Mouse (Mus musculus) kidney, adult 2 months (tissue): Measurements from ENCODE around the gene Sec22c.

ENCODE experiments used
- CTCF ChIP-seq: fragments of 200-500 bp; conservative IDR thresholded peaks from 2 replicates; pipeline ENCODE4 v1.5.1; 2011; ENCODE audit warnings: low read depth, mild to moderate bottlenecking, control low read depth, low read length, moderate library complexity, mixed read lengths; ENCODE audit not compliant: insufficient read depth, insufficient read length
- POLR2A ChIP-seq: fragments of 200-500 bp; IDR thresholded peaks from one replicate; pipeline ENCODE4 v1.6.1; 2011; ENCODE audit warnings: low read depth, low read length, control low read depth

DNA sequence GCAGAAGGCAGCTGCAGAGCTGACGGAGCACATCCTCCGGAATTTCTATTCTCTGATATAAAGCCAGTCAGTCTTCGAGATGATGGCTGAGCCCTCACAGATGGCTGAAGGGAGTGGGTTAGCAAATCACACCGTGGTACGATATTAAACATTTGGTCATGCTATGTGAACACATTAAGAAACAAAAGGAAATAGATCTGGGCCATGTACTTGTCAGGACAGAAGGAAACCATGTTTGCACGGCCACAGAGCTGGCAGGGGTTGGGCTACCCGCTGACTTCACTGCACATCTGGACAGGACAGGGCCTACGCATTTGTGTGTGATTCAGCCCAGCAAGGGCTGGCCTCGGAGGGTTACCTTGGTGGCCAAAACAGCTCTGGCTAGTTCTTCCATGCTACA lies 8.7 kb downstream of the Sec22c start:
- TF ChIP-seq POLR2A: no peak
- TF ChIP-seq CTCF: no peak
